Comparison of ENCODE assay signal across 31 mouse cellular contexts in genomic region chr17:15761191-15761590, GRCm38 (mm10). TPM values are rescaled to one million over a fixed set of nuclear protein-coding genes. Genes with fewer than 3 reads are reported as not detected.
DNase-seq lines count a peak whose midpoint lies in the region; ATAC-seq lines count a peak whose summit lies in the region.
"Had no signal": no experiment of that assay in that cellular context is flagged by ENCODE, and none has a peak within 500 bp of the region (broad histone marks: within the 10 kb centered on the region; RNA-seq: fewer than 3 reads in every experiment).

No protein-coding gene starts in this region.

- no peak overlapping the region for H3K9ac ChIP-seq in intestine, embryonic 15.5 days
- H3K9ac ChIP-seq: embryonic facial prominence, embryonic 12.5 days; heart, embryonic 12.5 days; hindbrain, embryonic 14.5 days; limb, embryonic 15.5 days; liver, embryonic 13.5 days; neural tube, embryonic 13.5 days had no signal

- no peak overlapping the region for H3K27ac ChIP-seq in intestine, embryonic 15.5 days
- H3K27ac ChIP-seq: embryonic facial prominence, embryonic 12.5 days; hindbrain, embryonic 14.5 days; layer of hippocampus, adult 2 months; limb, embryonic 15.5 days; liver, embryonic 13.5 days; neural tube, embryonic 13.5 days; stomach, postnatal 0 days had no signal

- H3K4me2 ChIP-seq in intestine, embryonic 15.5 days (replicated peaks), result no peak overlapping the region
- H3K4me2 ChIP-seq: embryonic facial prominence, embryonic 12.5 days; heart, embryonic 12.5 days; hindbrain, embryonic 14.5 days; limb, embryonic 15.5 days; liver, embryonic 13.5 days; midbrain, embryonic 11.5 days; neural tube, embryonic 13.5 days had no signal

- 84% methylated on average over 8 of the region's 8 CpGs for WGBS in intestine, embryonic 15.5 days

- no peak overlapping the region for H3K4me3 ChIP-seq in intestine, embryonic 15.5 days (replicated peaks)
- H3K4me3 ChIP-seq: embryonic facial prominence, embryonic 12.5 days; heart, embryonic 12.5 days; layer of hippocampus, adult 2 months; limb, embryonic 15.5 days; liver, embryonic 13.5 days; neural tube, embryonic 13.5 days had no signal

- peak; percentile 41 to 47 for DNase-seq in B cell, adult 2 months
- peak; percentile 17 for DNase-seq in MEL-GATA-1-ER (ENCODE audit: extremely low read depth, low read depth)
- no peak for DNase-seq in embryo, embryonic 10.5 days (ENCODE audit: low spot score)
- no peak for DNase-seq in thymus, postnatal 14 days
- DNase-seq: adrenal gland, adult 8-10 months; cerebellum, adult 8-10 months; cerebellum, postnatal 25 days; embryo, embryonic 11 days; gastrocnemius, postnatal 25 days; heart, adult 18-20 months; heart, postnatal 4 days; kidney, adult 11 months; kidney, postnatal 36 days; left cerebral cortex, postnatal 4 days; liver, embryonic 13.5 days; lung, adult 18-20 months; lung, postnatal 10 days; right cerebral cortex, postnatal 14 days; thymus, adult 18-20 months; thymus, postnatal 36 days had no signal

- H3K4me1 ChIP-seq in intestine, embryonic 15.5 days (replicated peaks), result no peaks in the 10 kb centered on the region
- H3K4me1 ChIP-seq: embryonic facial prominence, embryonic 12.5 days; heart, embryonic 12.5 days; limb, embryonic 15.5 days; liver, embryonic 13.5 days; neural tube, embryonic 13.5 days had no signal

- no peaks in the 10 kb centered on the region for H3K27me3 ChIP-seq in intestine, embryonic 15.5 days (replicated peaks)
- H3K27me3 ChIP-seq: embryonic facial prominence, embryonic 12.5 days; heart, embryonic 12.5 days; limb, embryonic 15.5 days; liver, embryonic 13.5 days; neural tube, embryonic 13.5 days had no signal

- H3K36me3 ChIP-seq in intestine, embryonic 15.5 days, result peaks cover 24% of the 10 kb centered on the region

- H3K9me3 ChIP-seq in intestine, embryonic 15.5 days, result no peaks in the 10 kb centered on the region
- H3K9me3 ChIP-seq: embryonic facial prominence, embryonic 12.5 days; heart, embryonic 12.5 days; limb, embryonic 15.5 days; liver, embryonic 13.5 days; neural tube, embryonic 13.5 days had no signal

- peak; percentile 99 for ATAC-seq in megakaryocyte, adult 5-6 weeks (ENCODE audit: poor library complexity, severe bottlenecking)
- no peak for ATAC-seq in intestine, embryonic 15.5 days
- ATAC-seq: forebrain, embryonic 14.5 days had no signal

RNA-seq across cellular contexts. Expression of gene Chd1, which starts 56.4 kb away (rescaled TPM):
- total RNA-seq in megakaryocyte, adult 5-6 weeks (2015), result 30.8 and 32.4 TPM in 2 replicates
- total RNA-seq in megakaryocyte, adult 5-6 weeks (2017), result 51.3 and 52.3 TPM in 2 replicates
- polyA plus RNA-seq in intestine, embryonic 15.5 days (2015; fragmentation: Nextera tagmentation; extraction: Ambion mirVana), result 24.2 and 28.7 TPM in 2 replicates

Comparison
In these comparisons a context has a peak if more than half of its experiments do, and no peak if none do; other contexts are left out.
1. DNase-seq: peak in B cell, adult 2 months (2 of 2) and MEL-GATA-1-ER (single experiment); none in embryo, embryonic 10.5 days (single experiment) and thymus, postnatal 14 days (single experiment).